Mouse (Mus musculus): Measurements from ENCODE around the gene Ccdc170.
"Not testable (repeated sequence)": the region's sequence is repeated elsewhere in the genome, so short reads cannot be mapped to it uniquely, and the experiment has no call there.

Ccdc170 gene

GRCm38 (mm10) chr10:4601612-4602011 lies 119.3 kb downstream of the Ccdc170 start:
- DNase-seq, result not testable (repeated sequence)

- no peak for DNase-seq
Measured at GRCm38 (mm10) chr10:4602466-4602865, 120.2 kb downstream of the Ccdc170 start.

GRCm38 (mm10) chr10:4604527-4605209 lies 122.4 kb downstream of the Ccdc170 start:
- DNase-seq, result no peak

GRCm38 (mm10) chr10:4610234-4610633 lies 127.9 kb downstream of the Ccdc170 start:
- no peak for DNase-seq

- no peak for DNase-seq
Measured at GRCm38 (mm10) chr10:4611386-4612155, 129.3 kb downstream of the Ccdc170 start, which contains the start of gene Esr1. Gene Esr1 (plus strand): TSS chr10:4611593.
